Mouse (Mus musculus): ENCODE measurements at regions not wholly inside any gene's neighbourhood (a gene's known extent, or its start where the extent isn't known, plus 50 kb on each side); places are given as distances from the start of the nearest gene placed in this dataset.

- DNase-seq (ENCODE audit: low spot score): no peak
Measured at GRCm38 (mm10) chr1:76491187-76491586, 945.1 kb downstream of the Slc4a3 start.

DNA sequence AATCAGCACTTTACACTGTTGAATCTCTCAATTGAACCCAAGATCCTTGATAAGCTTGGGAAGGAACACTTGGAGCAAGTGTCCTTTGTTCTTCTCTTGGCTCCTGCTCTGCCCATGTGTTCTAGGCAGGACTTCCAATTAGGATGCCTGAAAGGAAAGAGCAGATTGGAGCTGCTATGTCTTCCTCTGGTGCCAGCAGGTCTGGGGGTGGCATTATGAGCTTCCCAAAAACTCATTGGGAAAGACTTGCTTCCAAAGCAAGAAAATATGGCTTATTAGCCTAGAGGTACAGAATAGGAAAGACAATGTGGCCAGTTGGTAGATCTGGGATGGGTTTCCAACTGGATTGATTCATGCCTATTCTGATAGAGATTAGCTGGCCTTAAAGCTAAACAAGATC is 959.1 kb downstream of the Slc4a3 start:
- DNase-seq (ENCODE audit: low spot score): no peak

DNA sequence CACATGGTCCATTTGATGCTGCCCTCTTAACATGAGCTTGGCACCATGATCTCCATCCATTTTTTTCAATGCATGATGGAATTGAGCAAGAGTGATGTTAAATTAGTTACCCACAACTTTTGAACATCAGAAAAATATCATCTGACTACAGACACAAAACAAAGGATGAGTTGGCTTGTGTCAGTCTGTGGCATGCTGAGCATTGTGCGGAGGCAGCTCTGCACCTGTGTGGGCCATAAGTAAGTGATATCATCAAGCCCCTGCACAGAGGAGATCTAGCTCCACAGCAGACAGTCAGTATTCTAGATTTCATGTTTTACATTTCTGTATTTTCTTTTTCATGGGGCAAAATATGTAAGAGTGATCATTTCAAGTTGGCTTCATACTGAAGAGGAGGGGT is 962.8 kb downstream of the Slc4a3 start:
- no peak for DNase-seq (ENCODE audit: low spot score)

GRCm38 (mm10) chr1:76509486-76509885 is 963.4 kb downstream of the Slc4a3 start:
- no peak for DNase-seq (ENCODE audit: low spot score)

DNA sequence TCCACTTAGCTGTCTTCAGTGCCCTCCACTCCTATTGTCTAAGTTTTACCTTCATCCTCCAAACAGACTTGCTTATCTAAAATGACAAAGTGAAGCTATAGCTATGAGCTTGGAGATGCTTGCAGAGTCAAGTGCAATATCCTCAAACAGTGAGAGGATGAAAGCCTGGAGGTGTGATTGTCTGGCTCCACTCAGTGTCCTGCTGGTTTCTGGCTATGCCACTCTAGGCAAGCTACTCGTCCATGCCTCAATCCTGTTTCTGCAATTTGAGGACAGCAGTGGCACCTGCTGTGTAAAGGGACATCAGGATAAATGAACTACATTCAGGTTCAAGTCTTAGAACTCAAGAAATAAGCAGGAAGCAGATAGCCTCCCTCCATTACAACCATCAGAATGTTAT is 966.1 kb downstream of the Slc4a3 start:
- DNase-seq (ENCODE audit: low spot score): no peak

DNA sequence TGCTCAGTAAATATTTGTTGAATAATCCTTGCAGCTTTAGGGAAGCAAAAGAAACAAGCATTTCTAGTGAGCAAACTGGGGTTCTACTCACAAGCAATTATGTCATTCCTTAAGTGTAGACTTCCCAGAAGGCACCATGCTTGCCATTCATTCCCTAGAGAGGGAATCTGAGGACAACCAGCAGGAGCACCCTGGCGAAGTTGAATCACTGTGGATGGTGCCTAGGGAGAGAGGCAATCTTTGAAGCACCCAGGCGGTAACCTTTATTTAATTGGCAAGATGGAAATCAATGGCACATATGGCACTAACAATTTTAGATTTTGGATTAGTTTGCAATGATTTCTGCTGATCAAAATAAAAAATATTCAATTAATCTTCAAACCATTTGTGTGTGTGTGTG is 967.4 kb downstream of the Slc4a3 start:
- no peak for DNase-seq (ENCODE audit: low spot score)

GRCm38 (mm10) chr1:76529531-76529930 is 983.5 kb downstream of the Slc4a3 start:
- DNase-seq (ENCODE audit: low spot score): no peak

- DNase-seq (ENCODE audit: low spot score): no peak
Measured at GRCm38 (mm10) chr1:76530342-76530741, 984.3 kb downstream of the Slc4a3 start.

GRCm38 (mm10) chr1:76535522-76535956 is 979.3 kb downstream of the Epha4 start:
- no peak for DNase-seq (ENCODE audit: low spot score)

GRCm38 (mm10) chr1:76540529-76540928 is 974.4 kb downstream of the Epha4 start:
- DNase-seq (ENCODE audit: low spot score): no peak

DNA sequence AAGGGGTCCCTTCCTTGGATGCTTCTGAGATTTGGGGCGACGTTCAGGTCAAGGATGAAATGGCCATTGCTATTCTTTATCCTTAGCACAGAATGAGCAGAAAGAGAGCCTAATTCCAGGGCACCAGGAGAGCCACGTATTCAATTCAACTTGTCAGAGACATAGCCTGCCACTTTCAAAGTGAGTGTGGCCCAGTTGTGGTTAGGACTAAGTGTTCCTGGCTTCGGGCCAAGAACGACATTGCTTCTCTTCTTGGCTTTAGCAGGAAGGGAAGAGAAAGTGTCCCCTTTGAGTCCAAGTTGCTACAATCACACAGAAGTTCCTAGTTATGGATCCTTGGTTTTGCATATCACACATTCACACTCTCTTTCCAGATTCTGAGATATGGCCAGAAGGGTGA is 964.0 kb downstream of the Epha4 start:
- no peak for DNase-seq (ENCODE audit: low spot score)

DNA sequence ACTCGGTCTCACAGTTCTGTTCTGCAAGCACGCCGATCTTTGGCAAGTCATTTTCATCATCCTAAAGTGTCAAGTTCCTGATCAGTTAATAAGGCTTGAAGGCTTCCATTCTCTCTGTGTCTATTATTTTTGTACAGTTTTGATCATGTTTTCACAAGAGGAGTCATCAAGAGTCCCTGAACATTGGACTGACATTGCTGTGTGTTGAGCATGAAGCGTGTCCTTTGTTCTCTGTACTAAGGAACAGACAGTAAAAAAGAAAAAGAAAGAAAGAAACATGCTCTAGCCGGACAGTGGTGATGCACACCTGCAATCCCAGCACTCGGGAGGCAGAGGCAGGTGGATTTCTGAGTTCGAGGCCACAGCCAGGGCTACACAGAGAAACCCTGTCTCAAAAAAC is 955.4 kb downstream of the Epha4 start:
- no peak for DNase-seq (ENCODE audit: low spot score)

GRCm38 (mm10) chr1:76575487-76575886 is 939.4 kb downstream of the Epha4 start:
- DNase-seq (ENCODE audit: low spot score): no peak

- DNase-seq (ENCODE audit: low spot score): no peak
Measured at GRCm38 (mm10) chr1:76585921-76586320, 929.0 kb downstream of the Epha4 start.

- DNase-seq (ENCODE audit: low spot score): no peak
Measured at GRCm38 (mm10) chr1:76625831-76626230, 889.1 kb downstream of the Epha4 start.

DNA sequence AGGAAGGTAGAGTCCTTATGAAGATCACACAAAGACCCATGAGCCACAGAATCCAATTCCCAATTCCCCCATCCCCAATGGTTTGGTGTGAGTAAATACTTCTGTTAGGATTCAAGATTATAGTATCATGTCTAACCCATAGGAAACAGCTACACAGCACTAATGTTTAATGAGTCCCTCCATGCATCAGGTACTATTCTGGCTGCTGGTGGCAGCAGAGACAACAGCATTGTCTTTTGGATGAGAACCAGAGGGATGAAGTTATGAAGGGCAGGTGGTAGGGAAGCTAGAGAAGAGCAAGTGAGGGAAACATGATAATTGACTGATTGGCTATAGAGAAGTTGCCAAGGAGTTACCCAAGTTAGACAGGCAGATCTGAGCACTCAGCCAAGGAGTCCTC is 885.0 kb downstream of the Epha4 start:
- DNase-seq (ENCODE audit: low spot score): no peak

DNA sequence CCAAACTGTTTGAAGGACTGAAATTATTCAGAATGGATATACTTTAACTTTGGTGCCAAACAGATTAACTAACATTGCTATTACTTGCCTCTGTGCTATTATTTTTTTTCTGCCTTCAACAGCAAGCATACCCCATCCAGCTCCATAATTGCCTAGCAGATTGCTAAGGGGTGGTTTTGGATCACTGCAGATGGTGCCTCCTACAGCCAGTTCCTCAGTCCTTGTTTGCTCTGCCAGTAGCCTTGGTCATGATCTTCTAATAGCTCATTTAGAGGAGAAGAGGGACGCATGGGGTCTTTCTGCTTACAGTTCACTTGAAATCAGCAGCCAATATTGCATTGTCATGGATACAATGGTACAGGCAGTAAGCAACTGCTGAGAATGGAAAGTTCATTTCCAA is 880.8 kb downstream of the Epha4 start:
- DNase-seq (ENCODE audit: low spot score): no peak

DNA sequence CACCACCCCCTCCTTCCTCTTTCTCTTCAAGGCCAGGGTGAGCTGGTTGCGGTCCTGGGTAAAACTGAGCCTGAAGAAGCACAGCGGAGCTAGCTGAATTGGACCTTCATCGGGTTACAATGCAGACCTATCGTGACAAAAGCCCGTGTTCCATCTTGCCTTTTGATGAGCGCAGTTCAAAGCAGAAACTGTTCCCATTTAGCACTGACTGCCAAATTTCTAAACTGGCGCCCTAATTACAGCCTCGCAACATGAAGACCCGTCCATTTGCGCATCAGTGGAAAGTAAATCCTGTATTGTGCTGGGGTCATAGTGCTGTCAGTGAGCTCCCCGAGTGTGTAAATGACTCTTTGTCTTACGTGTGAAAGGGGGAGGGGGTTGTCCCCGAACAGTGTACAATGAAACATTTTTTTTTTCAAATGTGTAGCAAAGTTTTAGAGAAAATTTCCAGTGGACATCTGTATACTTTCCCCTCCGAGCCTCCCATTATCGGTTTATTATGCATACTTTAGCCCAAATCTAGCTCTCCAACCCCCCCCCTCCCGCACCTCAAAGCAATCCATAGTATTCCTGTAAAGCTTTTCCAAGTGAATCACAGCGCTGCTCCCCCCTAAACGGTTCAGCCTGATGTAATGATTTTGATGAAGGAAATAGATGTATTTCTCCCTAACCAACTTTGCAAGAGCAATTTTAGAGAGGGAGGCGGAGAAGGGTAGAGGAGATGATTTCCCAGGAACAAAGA is 877.4 kb downstream of the Epha4 start:
- no peak for DNase-seq (ENCODE audit: low spot score)

DNA sequence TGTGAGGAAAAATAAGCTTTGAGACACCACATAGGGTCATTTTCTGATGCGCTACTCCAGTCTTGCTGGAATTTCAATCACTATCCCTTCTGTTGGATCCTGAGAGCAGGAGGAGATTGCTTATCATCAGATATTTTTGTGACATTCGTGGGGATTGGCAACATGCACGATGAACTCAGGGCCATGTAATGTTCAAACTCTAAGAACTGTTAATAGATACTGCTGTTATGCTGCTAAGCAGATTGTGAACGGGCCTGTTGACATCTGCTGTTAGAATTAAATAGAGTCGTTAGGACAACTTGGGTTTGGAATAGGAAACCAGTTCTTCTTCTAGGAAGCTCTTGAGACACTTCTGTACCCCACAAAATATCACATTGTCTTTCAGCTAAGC is 876.9 kb downstream of the Epha4 start:
- DNase-seq (ENCODE audit: low spot score): no peak

DNA sequence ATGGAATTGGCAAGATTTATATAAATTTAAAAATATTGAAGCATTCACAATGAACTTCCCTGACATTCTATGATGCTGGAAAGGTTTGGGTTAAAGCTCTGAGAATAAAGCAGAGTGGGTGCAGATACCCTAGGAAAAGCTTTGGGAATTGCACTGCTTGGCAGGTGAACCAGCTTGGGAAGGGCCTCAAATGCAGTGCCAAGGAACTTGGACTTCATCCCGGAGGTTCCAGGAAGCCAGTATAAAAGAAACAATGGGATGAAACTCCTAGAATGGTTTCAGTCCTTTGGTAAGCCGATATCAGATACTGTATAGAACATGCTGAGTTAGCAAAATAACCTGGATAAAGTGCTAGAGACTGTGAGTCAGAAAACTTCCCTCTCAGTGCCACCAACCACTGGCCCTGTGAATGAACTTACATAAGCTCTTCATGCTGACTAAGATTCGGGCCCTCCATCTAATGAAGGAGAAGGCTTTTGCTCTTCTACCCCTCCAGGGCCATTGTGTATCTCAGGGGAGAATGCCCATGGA is 873.6 kb downstream of the Epha4 start:
- no peak for DNase-seq (ENCODE audit: low spot score)

DNA sequence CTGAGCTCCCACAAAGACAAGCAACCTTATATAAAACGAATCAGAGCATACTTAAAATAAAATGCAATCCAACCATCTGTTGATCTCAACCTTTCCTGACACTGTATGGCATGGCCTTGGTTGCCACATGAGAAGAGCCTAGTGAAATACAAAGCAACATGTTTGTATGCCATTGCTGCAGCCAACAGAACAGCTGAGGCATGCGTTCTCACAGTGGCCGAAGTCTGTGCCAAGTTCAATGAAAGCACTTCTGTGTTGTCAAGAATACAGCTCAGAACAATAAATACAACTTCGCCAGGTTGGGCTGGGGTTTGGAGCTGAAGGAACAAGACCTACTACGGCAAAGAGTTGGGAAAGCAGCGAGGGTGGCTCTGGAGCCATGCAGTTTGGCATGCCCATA is 872.2 kb downstream of the Epha4 start:
- no peak for DNase-seq (ENCODE audit: low spot score)

GRCm38 (mm10) chr1:76644895-76645294 is 870.0 kb downstream of the Epha4 start:
- DNase-seq (ENCODE audit: low spot score): no peak

DNA sequence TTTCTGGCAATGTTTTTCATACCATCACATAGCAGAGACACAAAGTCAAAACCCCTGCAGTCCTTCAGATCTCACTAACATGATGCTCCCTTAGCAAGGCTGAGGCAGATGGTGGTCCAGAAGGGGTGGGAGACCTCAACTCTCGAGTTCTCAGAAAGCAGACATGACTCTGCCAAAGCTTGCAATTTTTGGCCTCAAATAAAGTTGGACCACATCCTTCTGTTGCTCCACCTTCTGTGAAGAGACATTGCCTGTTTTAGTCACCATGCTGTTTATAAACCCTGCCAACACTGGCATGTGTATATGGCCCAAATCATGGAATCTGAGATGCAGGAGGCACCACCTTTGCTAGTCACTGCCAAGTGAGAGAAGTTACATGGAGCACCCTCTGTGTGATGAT is 860.1 kb downstream of the Epha4 start:
- no peak for DNase-seq (ENCODE audit: low spot score)

- no peak for DNase-seq (ENCODE audit: low spot score)
Measured at GRCm38 (mm10) chr1:76658228-76658627, 856.7 kb downstream of the Epha4 start.
